Mouse (Mus musculus) stomach, postnatal 0 days (tissue): ENCODE results near the gene Dusp28.

Source experiments
- CTCF ChIP-seq: IDR thresholded peaks from 2 replicates; pipeline ENCODE4 v1.5.1; 2016; ENCODE audit warnings: antibody characterized with exemption, low read depth, mild to moderate bottlenecking, moderate library complexity
- EP300 ChIP-seq: optimal IDR thresholded peaks from 2 replicates; pipeline ENCODE3; 2016; ENCODE audit warnings: antibody characterized with exemption

DNA sequence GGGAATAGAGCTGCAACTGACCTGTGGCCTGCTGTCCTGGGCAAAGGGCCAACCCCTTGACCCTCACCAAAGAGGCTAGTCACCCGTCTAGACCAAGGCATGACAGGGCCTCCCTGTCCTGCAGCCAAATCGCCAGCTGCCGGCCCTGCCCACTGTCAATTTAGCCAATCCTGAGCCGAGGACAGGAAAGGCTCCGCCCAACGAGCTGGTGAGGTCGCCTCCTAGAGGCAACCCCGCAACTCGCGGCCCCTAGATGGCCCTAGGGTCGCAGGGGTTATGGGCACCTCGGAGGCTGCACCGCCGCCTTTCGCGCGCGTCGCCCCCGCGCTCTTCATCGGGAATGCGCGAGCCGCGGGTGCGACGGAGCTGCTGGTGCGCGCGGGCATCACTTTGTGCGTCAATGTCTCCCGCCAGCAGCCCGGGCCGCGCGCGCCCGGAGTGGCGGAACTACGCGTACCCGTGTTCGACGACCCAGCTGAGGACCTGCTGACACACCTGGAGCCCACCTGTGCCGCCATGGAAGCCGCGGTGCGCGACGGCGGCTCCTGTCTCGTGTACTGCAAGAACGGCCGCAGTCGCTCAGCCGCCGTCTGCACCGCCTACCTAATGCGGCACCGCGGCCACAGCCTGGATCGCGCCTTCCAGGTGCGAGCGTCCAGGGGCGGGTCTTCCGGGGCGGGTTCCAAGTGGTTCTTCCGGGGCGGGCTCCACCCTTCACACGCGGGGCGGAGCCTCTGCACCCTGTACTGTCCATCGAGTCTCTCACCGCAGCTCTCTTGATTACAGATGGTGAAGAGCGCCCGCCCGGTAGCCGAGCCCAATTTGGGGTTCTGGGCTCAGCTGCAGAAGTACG is at the start of gene Dusp28:
- peak; percentile 82 for TF ChIP-seq CTCF
- no peak for TF ChIP-seq EP300
